Mouse (Mus musculus): ENCODE data around the gene Nckap5.

Nckap5 gene

DNA sequence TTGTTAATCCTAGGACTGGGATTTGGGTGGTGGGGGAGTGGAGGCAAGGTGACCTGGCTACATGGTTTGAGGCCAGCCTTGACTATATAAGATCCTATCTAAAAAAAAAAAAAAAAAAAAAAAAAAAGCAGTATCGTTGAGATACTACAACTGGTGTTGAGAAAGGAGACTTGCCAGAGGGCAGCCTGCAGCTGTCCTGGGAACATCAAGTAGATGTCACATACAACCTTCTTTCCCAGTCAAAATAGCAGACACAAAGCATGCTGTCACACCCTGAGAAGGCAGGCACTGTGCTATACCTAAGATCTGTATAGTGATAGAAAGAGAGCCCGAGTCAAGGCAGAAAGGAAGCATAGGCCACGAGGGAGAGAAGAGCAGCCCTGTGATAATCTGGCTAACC lies 204.4 kb downstream of the Nckap5 start:
- no peak for DNase-seq (ENCODE audit: low read depth, low spot score)

GRCm38 (mm10) chr1:126622036-126622435 lies 208.6 kb downstream of the Nckap5 start:
- DNase-seq (ENCODE audit: low read depth, low spot score): no peak

DNA sequence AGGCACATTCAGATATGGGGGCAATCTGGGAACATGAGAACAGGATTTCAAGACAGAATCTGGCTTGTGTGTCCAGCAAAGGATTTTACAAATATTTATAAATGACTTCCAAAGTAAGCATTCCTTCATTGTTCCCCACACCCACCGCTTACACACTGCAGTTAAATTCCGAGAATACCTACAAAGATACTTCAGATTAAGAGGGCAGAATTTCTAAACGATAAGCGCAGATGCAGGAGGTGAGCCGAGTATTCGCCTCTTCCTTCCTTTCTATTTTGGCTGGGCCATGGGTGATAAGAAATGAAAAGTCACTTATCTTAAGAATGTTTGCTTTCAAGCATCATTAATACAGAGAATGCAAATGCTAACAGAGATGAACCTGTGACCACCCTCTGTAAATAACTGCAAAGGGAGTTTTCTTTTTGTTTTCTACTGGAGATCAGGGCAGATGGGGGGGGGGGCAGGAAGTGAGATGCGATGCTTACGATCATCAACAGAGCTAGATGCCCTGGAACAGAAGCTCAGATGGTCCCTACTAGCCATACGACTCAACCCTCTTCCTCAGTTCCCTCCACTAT lies 213.0 kb downstream of the Nckap5 start:
- DNase-seq (ENCODE audit: low read depth, low spot score): no peak

DNA sequence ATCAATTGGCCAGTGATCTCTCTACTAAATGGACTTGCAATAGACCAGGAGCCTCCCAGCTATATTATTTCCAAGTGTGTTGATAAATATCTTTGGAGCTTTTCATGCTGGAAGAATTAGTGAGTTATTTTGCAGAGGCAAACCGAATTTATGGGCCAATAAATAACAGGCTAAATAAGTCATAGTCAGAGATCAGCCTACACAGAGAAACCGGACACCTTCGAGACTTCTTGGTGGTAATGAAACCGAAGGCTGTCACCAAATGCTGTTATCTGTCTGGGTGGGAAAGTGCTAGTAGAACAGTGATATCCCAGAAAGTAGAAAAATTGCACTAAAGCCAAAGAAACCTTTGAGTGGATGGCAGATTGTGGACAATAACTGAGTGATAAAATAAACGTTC lies 213.6 kb downstream of the Nckap5 start:
- no peak for DNase-seq (ENCODE audit: low read depth, low spot score)

DNA sequence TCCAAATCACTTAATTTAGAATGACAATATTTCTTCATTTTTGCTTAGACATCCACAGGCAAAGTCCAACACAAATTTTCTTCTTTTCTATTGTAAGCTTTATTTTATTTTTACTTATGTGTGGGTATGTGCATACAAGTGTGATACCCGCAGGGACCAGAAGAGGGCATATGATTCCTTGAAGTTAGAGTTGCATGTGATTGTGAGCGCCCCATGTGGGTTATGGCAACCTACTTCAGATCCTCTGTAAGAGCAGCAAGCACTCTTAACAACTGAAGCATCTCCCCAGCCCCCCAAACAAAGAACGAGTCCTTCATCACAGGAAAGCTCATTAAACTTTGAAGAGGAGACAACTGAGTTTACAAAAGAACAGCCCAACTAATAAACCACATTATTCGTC lies 217.7 kb downstream of the Nckap5 start:
- DNase-seq (ENCODE audit: low read depth, low spot score): no peak

GRCm38 (mm10) chr1:126608586-126608985 lies 222.0 kb downstream of the Nckap5 start:
- DNase-seq (ENCODE audit: low read depth, low spot score): no peak

GRCm38 (mm10) chr1:126606189-126607080 lies 224.2 kb downstream of the Nckap5 start:
- DNase-seq (ENCODE audit: low read depth, low spot score): no peak

- DNase-seq (ENCODE audit: low read depth, low spot score): no peak
These were observed 226.0 kb downstream of the Nckap5 start for GRCm38 (mm10) chr1:126604551-126604950.

DNA sequence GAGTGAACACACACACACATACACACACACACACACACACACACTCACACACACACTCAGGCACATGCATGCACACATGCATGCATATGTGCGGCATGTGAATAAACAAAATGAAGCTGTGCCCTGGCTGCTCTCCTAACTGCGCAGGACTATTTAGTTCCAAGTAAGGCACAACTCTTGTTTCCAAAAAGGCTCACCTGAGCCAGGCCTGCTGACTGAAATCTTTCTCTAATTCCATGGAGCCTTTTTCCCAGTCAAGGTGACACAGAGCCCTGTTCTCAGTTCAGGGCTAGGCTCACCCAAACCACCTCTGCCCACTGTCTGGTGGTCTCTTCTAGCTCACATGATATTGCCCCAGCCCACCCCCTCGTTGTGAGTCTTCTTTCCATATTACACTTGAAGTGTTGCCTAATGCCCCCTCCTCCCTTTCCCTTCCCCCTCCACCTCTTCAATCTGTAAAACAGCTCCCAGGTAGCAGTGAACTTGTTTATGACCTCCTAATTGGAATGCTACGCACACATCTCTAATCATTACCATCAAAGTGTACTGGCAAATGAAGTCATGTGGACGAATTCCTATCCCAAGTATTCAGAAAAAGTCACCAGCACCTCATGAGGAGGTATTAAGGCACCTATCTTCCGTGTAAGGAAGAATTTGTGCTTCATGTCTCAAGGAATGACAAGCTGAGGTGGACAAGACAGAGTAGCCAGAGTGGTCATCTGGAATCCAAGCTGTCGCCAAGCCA lies 226.7 kb downstream of the Nckap5 start:
- DNase-seq (ENCODE audit: low read depth, low spot score): no peak

- no peak for DNase-seq (ENCODE audit: low read depth, low spot score)
These were observed 230.0 kb downstream of the Nckap5 start for GRCm38 (mm10) chr1:126600596-126600995.

DNA sequence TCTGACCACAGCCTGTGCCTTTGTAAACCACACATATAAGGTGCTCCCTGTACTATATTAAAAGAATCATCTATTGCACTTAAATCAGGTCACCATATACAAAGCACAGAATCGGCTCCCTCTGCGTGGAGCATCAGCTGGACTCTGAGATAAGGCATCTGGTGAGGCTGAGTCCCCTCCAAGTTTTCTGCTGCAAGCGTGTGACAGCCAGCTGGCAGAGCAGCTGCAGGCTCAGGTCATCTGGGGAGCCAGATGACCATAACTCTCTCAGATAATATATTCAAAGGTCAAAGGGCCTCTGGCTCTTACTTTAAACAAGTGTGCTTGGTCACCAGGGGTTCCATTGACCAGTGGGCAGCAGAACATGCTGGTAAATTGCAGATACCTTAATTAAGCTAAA lies 233.2 kb downstream of the Nckap5 start:
- peak; percentile 12 for DNase-seq (ENCODE audit: low read depth, low spot score)

DNA sequence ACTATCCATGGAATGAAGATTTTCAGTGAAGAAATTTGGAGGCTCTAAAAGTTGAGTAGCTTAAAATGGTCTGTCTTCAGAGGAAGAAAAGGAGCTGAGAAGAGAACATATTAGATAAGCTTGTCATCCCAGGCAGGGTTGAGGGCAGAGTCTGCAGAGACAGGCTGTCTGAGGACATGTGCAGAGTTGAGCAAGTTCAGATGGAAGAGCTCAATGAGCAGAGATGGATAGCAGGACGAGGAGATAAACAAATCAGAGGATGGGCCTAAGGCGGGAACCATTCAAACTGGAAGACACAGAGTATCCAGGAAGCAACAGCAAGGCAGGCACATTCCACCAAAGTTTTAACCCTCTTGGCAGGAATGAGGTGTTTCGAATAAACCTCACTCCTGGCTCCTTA lies 235.8 kb downstream of the Nckap5 start:
- DNase-seq (ENCODE audit: low read depth, low spot score): no peak

DNA sequence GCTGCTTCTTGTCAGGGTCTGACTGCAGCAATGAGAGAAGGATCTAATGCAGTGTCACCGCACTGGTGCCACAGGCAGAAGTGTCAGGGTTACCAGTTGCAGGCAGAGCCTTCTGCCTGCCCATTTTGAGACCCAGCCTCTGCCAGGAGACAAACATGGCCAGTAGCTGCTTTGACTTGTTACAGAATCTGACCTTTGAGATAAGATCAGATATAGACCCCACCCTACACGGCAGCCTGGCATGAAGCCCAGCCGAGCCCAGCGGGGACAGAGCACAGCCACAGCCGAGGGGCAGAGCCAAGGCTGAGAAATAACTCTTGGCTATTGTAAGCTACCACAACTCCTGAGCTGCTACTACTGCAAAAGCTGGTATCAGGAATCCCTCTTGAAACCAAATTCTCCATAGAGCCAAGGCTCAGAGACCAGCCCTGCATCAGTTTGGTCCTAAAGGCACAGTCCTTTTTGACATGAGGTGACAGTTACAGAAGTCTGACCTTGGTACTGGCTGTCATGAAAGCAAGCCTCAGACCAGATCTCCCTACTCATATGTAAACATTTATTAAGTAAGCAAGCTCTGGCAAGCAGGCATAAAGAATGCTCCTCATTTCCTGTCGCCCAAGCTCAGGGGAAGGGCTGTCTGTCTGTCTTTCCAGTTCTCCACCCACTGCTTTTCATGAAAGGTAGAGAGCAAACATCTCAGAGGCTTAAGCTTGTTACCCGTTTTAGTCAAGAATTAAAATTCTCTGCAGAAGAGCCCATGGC lies 237.4 kb downstream of the Nckap5 start:
- no peak for DNase-seq (ENCODE audit: low read depth, low spot score)

GRCm38 (mm10) chr1:126590911-126591310 lies 239.7 kb downstream of the Nckap5 start:
- DNase-seq (ENCODE audit: low read depth, low spot score): no peak

GRCm38 (mm10) chr1:126578163-126578562 lies 252.4 kb downstream of the Nckap5 start:
- DNase-seq (ENCODE audit: low read depth, low spot score): no peak

- DNase-seq (ENCODE audit: low read depth, low spot score): no peak
These were observed 256.3 kb downstream of the Nckap5 start for GRCm38 (mm10) chr1:126574295-126574694.

DNA sequence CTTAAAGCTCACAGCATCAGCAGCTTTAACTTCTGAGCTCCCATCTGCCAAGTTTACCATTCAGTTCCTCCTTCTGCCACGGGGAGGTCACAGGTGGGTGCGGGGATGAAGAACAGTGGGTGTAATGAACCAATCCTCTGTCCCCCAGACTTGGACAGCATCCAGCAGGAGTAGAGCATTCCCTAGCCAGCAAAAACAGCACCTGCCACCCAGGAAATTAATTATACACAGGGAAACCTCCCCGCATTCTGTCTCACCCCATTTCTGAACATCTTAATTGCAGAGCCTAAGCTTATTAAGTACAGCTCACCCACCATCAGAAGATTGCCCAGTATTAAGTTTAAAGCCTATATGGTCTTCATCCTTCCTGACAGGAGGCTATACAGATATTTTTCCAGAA lies 256.9 kb downstream of the Nckap5 start:
- no peak for DNase-seq (ENCODE audit: low read depth, low spot score)

- DNase-seq (ENCODE audit: low read depth, low spot score): no peak
These were observed 257.5 kb downstream of the Nckap5 start for GRCm38 (mm10) chr1:126573097-126573496.

- no peak for DNase-seq (ENCODE audit: low read depth, low spot score)
These were observed 260.9 kb downstream of the Nckap5 start for GRCm38 (mm10) chr1:126569611-126570238.

- DNase-seq (ENCODE audit: low read depth, low spot score): peak; percentile 56
These were observed 261.9 kb downstream of the Nckap5 start for GRCm38 (mm10) chr1:126568520-126569197.

Measured in brain, adult 2 months (tissue).